10 mouse cellular contexts compared by ENCODE assay signal in genomic region chr17:12206248-12206647, GRCm38 (mm10).
DNase-seq lines count a peak whose midpoint lies in the region; ATAC-seq lines count a peak whose summit lies in the region.
"Had no signal": no experiment of that assay in that cellular context is flagged by ENCODE, and none has a peak within 500 bp of the region (broad histone marks: within the 10 kb centered on the region; RNA-seq: fewer than 3 reads in every experiment).

No protein-coding gene starts in this region.

- ATAC-seq in forebrain, embryonic 11.5 days (replicated peaks; ENCODE audit: low FRiP score): 0 out of 2 replicates have a peak, but pooled peaks have one; percentile 28
- ATAC-seq in forebrain, embryonic 14.5 days: no peak
- peak; percentile 20 for ATAC-seq in neural tube, embryonic 11.5 days (ENCODE audit: insufficient read depth, low FRiP score, low TSS enrichment)
- no peak for ATAC-seq in neural tube, embryonic 15.5 days (ENCODE audit: low FRiP score)

- H3K36me3 ChIP-seq in forebrain, embryonic 11.5 days (ENCODE audit: control insufficient read depth, insufficient read depth, low read length): no peaks in the 10 kb centered on the region
- H3K36me3 ChIP-seq in forebrain, embryonic 14.5 days (ENCODE audit: control insufficient read depth, insufficient read depth, low read length): no peaks in the 10 kb centered on the region
- no peaks in the 10 kb centered on the region for H3K36me3 ChIP-seq in neural tube, embryonic 11.5 days (ENCODE audit: control insufficient read depth, insufficient read depth, low read length)
- peaks cover 4% of the 10 kb centered on the region; the same call in 1 of the 2 replicates for H3K36me3 ChIP-seq in neural tube, embryonic 15.5 days

- no peaks in the 10 kb centered on the region for H3K27me3 ChIP-seq in forebrain, embryonic 11.5 days (ENCODE audit: control insufficient read depth, insufficient read depth, low read length)
- H3K27me3 ChIP-seq in forebrain, embryonic 14.5 days (replicated peaks; ENCODE audit: control insufficient read depth, insufficient read depth, low read length): no peaks in the 10 kb centered on the region
- no peaks in the 10 kb centered on the region for H3K27me3 ChIP-seq in neural tube, embryonic 11.5 days (ENCODE audit: control insufficient read depth, insufficient read depth, low read length)
- H3K27me3 ChIP-seq in neural tube, embryonic 15.5 days (replicated peaks): no peaks in the 10 kb centered on the region

- no peak overlapping the region for H3K4me3 ChIP-seq in forebrain, embryonic 11.5 days (ENCODE audit: low read depth, low read length)
- H3K4me3 ChIP-seq in forebrain, embryonic 14.5 days (ENCODE audit: low read depth, low read length): no peak overlapping the region
- H3K4me3 ChIP-seq in neural tube, embryonic 11.5 days (ENCODE audit: low read depth, low read length): no peak overlapping the region
- no peak overlapping the region for H3K4me3 ChIP-seq in neural tube, embryonic 15.5 days (replicated peaks)

- no peak overlapping the region for H3K4me2 ChIP-seq in forebrain, embryonic 11.5 days (ENCODE audit: low read depth, low read length, severe bottlenecking)
- no peak overlapping the region for H3K4me2 ChIP-seq in forebrain, embryonic 14.5 days (ENCODE audit: low read length)
- no peak overlapping the region for H3K4me2 ChIP-seq in neural tube, embryonic 11.5 days (ENCODE audit: low read depth)
- no peak overlapping the region for H3K4me2 ChIP-seq in neural tube, embryonic 15.5 days

- no peaks in the 10 kb centered on the region for H3K9me3 ChIP-seq in forebrain, embryonic 11.5 days (ENCODE audit: control insufficient read depth, low read length)
- H3K9me3 ChIP-seq in forebrain, embryonic 14.5 days (replicated peaks; ENCODE audit: control insufficient read depth, low read length): no peaks in the 10 kb centered on the region
- no peaks in the 10 kb centered on the region for H3K9me3 ChIP-seq in neural tube, embryonic 11.5 days (ENCODE audit: control insufficient read depth, low read length)
- no peaks in the 10 kb centered on the region for H3K9me3 ChIP-seq in neural tube, embryonic 15.5 days (replicated peaks)

- H3K9ac ChIP-seq in forebrain, embryonic 11.5 days (ENCODE audit: low read length): no peak overlapping the region
- H3K9ac ChIP-seq in forebrain, embryonic 14.5 days (ENCODE audit: low read length): no peak overlapping the region
- H3K9ac ChIP-seq in neural tube, embryonic 11.5 days (ENCODE audit: low read length): peak overlapping the region; percentile 26
- H3K9ac ChIP-seq in neural tube, embryonic 15.5 days (replicated peaks): no peak overlapping the region

- no peak for DNase-seq in forebrain, embryonic 11.5 days (ENCODE audit: low spot score)
- no peak for DNase-seq in forebrain, embryonic 14.5 days (ENCODE audit: low spot score)
- DNase-seq in neural tube, embryonic 11.5 days (ENCODE audit: low spot score): no peak
- DNase-seq in liver: peak; percentile 90
- no peak for DNase-seq in gastrocnemius, adult 8-10 months (ENCODE audit: low spot score in 2 of 2)
- no peak for DNase-seq in left cerebral cortex, adult 11 months (ENCODE audit: low spot score)
- no peak for DNase-seq in left cerebral cortex, postnatal 10 days (ENCODE audit: extremely low spot score in 1 of 2, low spot score in 2 of 2)
- DNase-seq: adrenal gland, postnatal 10 days; lung, adult 18-20 months had no signal

- intact Hi-C loops in left cerebral cortex, postnatal 10 days (cut with DNase I): no loop called here

- H3K4me1 ChIP-seq in forebrain, embryonic 11.5 days (replicated peaks; ENCODE audit: control insufficient read depth, insufficient read depth, low read length): no peaks in the 10 kb centered on the region
- H3K4me1 ChIP-seq in forebrain, embryonic 14.5 days (ENCODE audit: control insufficient read depth, insufficient read depth, low read length): peaks cover 32% of the 10 kb centered on the region
- peaks cover 23% of the 10 kb centered on the region for H3K4me1 ChIP-seq in neural tube, embryonic 11.5 days (ENCODE audit: control insufficient read depth, insufficient read depth, low read length)
- peaks cover 41% of the 10 kb centered on the region for H3K4me1 ChIP-seq in neural tube, embryonic 15.5 days

- 80% methylated on average over 3 of the region's 3 CpGs for WGBS in forebrain, embryonic 11.5 days
- WGBS in forebrain, embryonic 14.5 days: 84% methylated on average over 3 of the region's 3 CpGs
- 75% methylated on average over 3 of the region's 3 CpGs for WGBS in neural tube, embryonic 11.5 days
- 76% methylated on average over 3 of the region's 3 CpGs for WGBS in neural tube, embryonic 15.5 days

- peak overlapping the region; percentile 61 for H3K27ac ChIP-seq in forebrain, embryonic 11.5 days (ENCODE audit: low read depth, low read length)
- H3K27ac ChIP-seq in forebrain, embryonic 14.5 days (ENCODE audit: low read depth, low read length): no peak overlapping the region
- H3K27ac ChIP-seq in neural tube, embryonic 11.5 days (ENCODE audit: low read depth, low read length): peak overlapping the region; percentile 75
- H3K27ac ChIP-seq in neural tube, embryonic 15.5 days (replicated peaks): no peak overlapping the region

Comparison
In these comparisons a context has a peak if more than half of its experiments do, and no peak if none do; other contexts are left out.
1. ATAC-seq: peak in forebrain, embryonic 11.5 days (single experiment) and neural tube, embryonic 11.5 days (single experiment); none in forebrain, embryonic 14.5 days (single experiment) and neural tube, embryonic 15.5 days (single experiment).
2. H3K27ac ChIP-seq: peak in forebrain, embryonic 11.5 days (single experiment) and neural tube, embryonic 11.5 days (single experiment); none in forebrain, embryonic 14.5 days (single experiment) and neural tube, embryonic 15.5 days (single experiment).